Mouse (Mus musculus) neural tube, embryonic 15.5 days (tissue): Measurements from ENCODE around the gene Rnf25. TPM values are rescaled to one million over a fixed set of nuclear protein-coding genes. Genes with fewer than 3 reads are reported as not detected.

Source experiments
- ATAC-seq: fragments of 200-750 bp; cut with Nextera tagmentation; 2 replicates; pipeline ENCODE4 v1.8.0; 2017; ENCODE audit warnings: mild to moderate bottlenecking, moderate TSS enrichment, moderate library complexity; ENCODE audit not compliant: low FRiP score
- H3K27ac ChIP-seq: fragments of 300-500 bp; sonication (generic); replicated peaks from 2 replicates; pipeline ENCODE4 v1.5.1; 2015; ENCODE audit warnings: mild to moderate bottlenecking, inconsistent platforms
- H3K27me3 ChIP-seq: fragments of 300-500 bp; sonication (generic); replicated peaks from 2 replicates; pipeline ENCODE4 v1.6.1; 2015; ENCODE audit warnings: inconsistent platforms
- H3K36me3 ChIP-seq: fragments of 300-500 bp; sonication (generic); 2 replicates; pipeline ENCODE4 v1.6.1; 2015; ENCODE audit warnings: inconsistent platforms
- H3K4me1 ChIP-seq: fragments of 300-500 bp; sonication (generic); 2 replicates; pipeline ENCODE4 v1.6.1; 2015; ENCODE audit warnings: inconsistent platforms
- H3K4me2 ChIP-seq: fragments of 300-500 bp; sonication (generic); 2 replicates; pipeline ENCODE4 v1.6.1; 2015; ENCODE audit warnings: inconsistent platforms, mild to moderate bottlenecking, moderate library complexity
- H3K4me3 ChIP-seq: fragments of 300-500 bp; sonication (generic); replicated peaks from 2 replicates; pipeline ENCODE4 v1.5.1; 2015; ENCODE audit warnings: mild to moderate bottlenecking, inconsistent platforms
- H3K9ac ChIP-seq: fragments of 300-500 bp; sonication (generic); replicated peaks from 2 replicates; pipeline ENCODE4 v1.6.1; 2015; ENCODE audit warnings: mild to moderate bottlenecking, inconsistent platforms
- H3K9me3 ChIP-seq: fragments of 300-500 bp; sonication (generic); replicated peaks from 2 replicates; pipeline ENCODE4 v1.6.1; 2016; ENCODE audit warnings: inconsistent platforms
- WGBS: fragments of 180-500 bp; shearing (Covaris S2); methylation state at CpG from one replicate; pipeline ENCODE4 v1.1.7; 2015; ENCODE audit warnings: mixed read lengths; 5-methylcytosine and 5-hydroxymethylcytosine counted together
- polyA plus RNA-seq: library from polyadenylated mRNA; unstranded; fragments of >200 nt; fragmentation: Nextera tagmentation; extraction: Ambion mirVana; gene quantifications from 2 replicates; pipeline ENCODE4 v1.2.1, GENCODE M21; 2015

Gene Rnf25
- polyA plus RNA-seq = 46.0 and 47.8 TPM in 2 replicates

- Histone ChIP-seq H3K27ac (peak within 1 kb of the TSS; percentile 80), H3K4me3 (peak within 1 kb of the TSS; percentile 79), H3K4me1 (peaks cover 18% of the 10 kb centered on the region), H3K27me3 (no peaks in the 10 kb centered on the region), H3K9ac (peak within 1 kb of the TSS; percentile 82), H3K36me3 (peaks cover 27% of the 10 kb centered on the region), H3K4me2 (peak within 1 kb of the TSS; percentile 94), H3K9me3 (no peaks in the 10 kb centered on the region)
- peak; percentile 92 for ATAC-seq
- 8% methylated on average over 25 of the region's 25 CpGs for WGBS
These were observed at the start of gene Rnf25, which contains the start of gene Stk36 for GRCm38 (mm10) chr1:74601267-74601962. Rnf25 (minus strand) TSS chr1:74601397. Stk36 (plus strand) TSS chr1:74601445.

GRCm38 (mm10) chr1:74643926-74644325 is 42.7 kb upstream of the Rnf25 start:
- no peak for ATAC-seq
- Histone ChIP-seq H3K9me3 (no peaks in the 10 kb centered on the region), H3K9ac (no peak overlapping the region), H3K4me3 (no peak overlapping the region), H3K27me3 (no peaks in the 10 kb centered on the region), H3K27ac (no peak overlapping the region), H3K4me2 (no peak overlapping the region), H3K4me1 (no peaks in the 10 kb centered on the region), H3K36me3 (no peaks in the 10 kb centered on the region)

- Histone ChIP-seq H3K4me3 (no peak overlapping the region), H3K27me3 (no peaks in the 10 kb centered on the region), H3K4me2 (no peak overlapping the region), H3K36me3 (no peaks in the 10 kb centered on the region), H3K27ac (no peak overlapping the region), H3K4me1 (no peaks in the 10 kb centered on the region), H3K9me3 (no peaks in the 10 kb centered on the region), H3K9ac (no peak overlapping the region)
- 89% methylated on average over 2 of the region's 2 CpGs for WGBS
- ATAC-seq = no peak
These were observed 42.3 kb upstream of the Rnf25 start for GRCm38 (mm10) chr1:74643524-74643923.

- 93% methylated on average over 4 of the region's 4 CpGs for WGBS
- Histone ChIP-seq H3K27ac (no peak overlapping the region), H3K9ac (no peak overlapping the region), H3K36me3 (peaks cover 40% of the 10 kb centered on the region), H3K9me3 (no peaks in the 10 kb centered on the region), H3K4me2 (no peak overlapping the region), H3K4me1 (no peaks in the 10 kb centered on the region), H3K4me3 (no peak overlapping the region), H3K27me3 (no peaks in the 10 kb centered on the region)
- no peak for ATAC-seq
These were observed 31.5 kb upstream of the Rnf25 start for GRCm38 (mm10) chr1:74632734-74633133.

- H3K27ac ChIP-seq = no peak overlapping the region
- H3K4me1 ChIP-seq = no peaks in the 10 kb centered on the region
- peaks cover 49% of the 10 kb centered on the region for H3K36me3 ChIP-seq
- H3K4me3 ChIP-seq = no peak overlapping the region
- no peak overlapping the region for H3K9ac ChIP-seq
- H3K9me3 ChIP-seq = no peaks in the 10 kb centered on the region
- H3K27me3 ChIP-seq = no peaks in the 10 kb centered on the region
- ATAC-seq = no peak
- WGBS = 46% methylated on average over 7 of the region's 7 CpGs
- H3K4me2 ChIP-seq = no peak overlapping the region
These were observed 26.8 kb upstream of the Rnf25 start for GRCm38 (mm10) chr1:74628001-74628400.

GRCm38 (mm10) chr1:74626076-74626475 is 24.9 kb upstream of the Rnf25 start:
- no peak for ATAC-seq

GRCm38 (mm10) chr1:74624183-74624582 is 23.0 kb upstream of the Rnf25 start:
- Histone ChIP-seq H3K36me3 (peaks cover 56% of the 10 kb centered on the region), H3K27me3 (no peaks in the 10 kb centered on the region), H3K4me2 (no peak overlapping the region), H3K4me1 (no peaks in the 10 kb centered on the region), H3K9ac (no peak overlapping the region), H3K9me3 (no peaks in the 10 kb centered on the region), H3K27ac (no peak overlapping the region), H3K4me3 (no peak overlapping the region)
- 94% methylated on average over 1 of the region's 1 CpGs for WGBS
- ATAC-seq = no peak

More at GRCm38 (mm10) chr1:74626076-74626475, 24.9 kb upstream of the Rnf25 start:
- H3K4me2 ChIP-seq = no peak overlapping the region
- H3K9ac ChIP-seq = no peak overlapping the region
- H3K27ac ChIP-seq = no peak overlapping the region
- no peaks in the 10 kb centered on the region for H3K27me3 ChIP-seq
- H3K36me3 ChIP-seq = peaks cover 56% of the 10 kb centered on the region
- no peaks in the 10 kb centered on the region for H3K4me1 ChIP-seq
- H3K4me3 ChIP-seq = no peak overlapping the region
- 87% methylated on average over 4 of the region's 4 CpGs for WGBS
- no peaks in the 10 kb centered on the region for H3K9me3 ChIP-seq

- ATAC-seq = peak; percentile 82
- 10% methylated on average over 26 of the region's 26 CpGs for WGBS
- H3K36me3 ChIP-seq = peaks cover 30% of the 10 kb centered on the region
These were observed 513 bp downstream of the Rnf25 start for GRCm38 (mm10) chr1:74600501-74601266.

GRCm38 (mm10) chr1:74594434-74594833 is 6.8 kb downstream of the Rnf25 start:
- peaks cover 2% of the 10 kb centered on the region for H3K4me1 ChIP-seq
- H3K4me3 ChIP-seq = no peak overlapping the region
- no peaks in the 10 kb centered on the region for H3K27me3 ChIP-seq
- H3K9ac ChIP-seq = no peak overlapping the region
- ATAC-seq = no peak
- WGBS = 90% methylated on average over 8 of the region's 8 CpGs
- H3K4me2 ChIP-seq = no peak overlapping the region
- H3K36me3 ChIP-seq = peaks cover 72% of the 10 kb centered on the region
- H3K9me3 ChIP-seq = no peaks in the 10 kb centered on the region
- H3K27ac ChIP-seq = no peak overlapping the region

More at GRCm38 (mm10) chr1:74600501-74601266, 513 bp downstream of the Rnf25 start:
- Histone ChIP-seq H3K27ac (peak overlapping the region; percentile 80), H3K27me3 (no peaks in the 10 kb centered on the region), H3K9me3 (no peaks in the 10 kb centered on the region), H3K4me3 (peak overlapping the region; percentile 79), H3K9ac (peak overlapping the region; percentile 82), H3K4me2 (peak overlapping the region; percentile 94), H3K4me1 (peaks cover 18% of the 10 kb centered on the region)

- H3K4me2 ChIP-seq = peak within 1 kb of the TSS; percentile 91
- no peaks in the 10 kb centered on the region for H3K9me3 ChIP-seq
- WGBS = under 1% methylated on average over 47 of the region's 48 CpGs
- peak within 1 kb of the TSS; percentile 85 for H3K9ac ChIP-seq
- no peaks in the 10 kb centered on the region for H3K27me3 ChIP-seq
- peak within 1 kb of the TSS; percentile 92 for H3K27ac ChIP-seq
- H3K36me3 ChIP-seq = peaks cover 20% of the 10 kb centered on the region
- H3K4me3 ChIP-seq = peak within 1 kb of the TSS; percentile 69
- peaks cover 37% of the 10 kb centered on the region for H3K4me1 ChIP-seq
- ATAC-seq = peak; percentile 98
These were observed 13.3 kb downstream of the Rnf25 start, which contains the start of the genes Zfp142 and Bcs1l for GRCm38 (mm10) chr1:74587773-74588445. Zfp142 (minus strand) TSS chr1:74588246. Bcs1l (plus strand) TSS chr1:74588289.

- Histone ChIP-seq H3K4me1 (peaks cover 37% of the 10 kb centered on the region), H3K4me3 (peak overlapping the region; percentile 69), H3K4me2 (peak overlapping the region; percentile 91), H3K9ac (peak overlapping the region; percentile 78), H3K9me3 (no peaks in the 10 kb centered on the region), H3K36me3 (peaks cover 21% of the 10 kb centered on the region), H3K27me3 (no peaks in the 10 kb centered on the region), H3K27ac (peak overlapping the region; percentile 92)
- under 1% methylated on average over 24 of the region's 24 CpGs for WGBS
- ATAC-seq = no peak
These were observed 13.9 kb downstream of the Rnf25 start for GRCm38 (mm10) chr1:74587233-74587772.
